Mouse (Mus musculus): Measurements from ENCODE around the gene Fip1l1. TPM values are rescaled to one million over a fixed set of nuclear protein-coding genes. Genes with fewer than 3 reads are reported as not detected.

Fip1l1 gene
- total and polyA plus RNA-seq, 3 experiments, result 72.0 to 171 (median 83.1) TPM

GRCm38 (mm10) chr5:74624385-74624784 is 89.1 kb downstream of the Fip1l1 start:
- dilution Hi-C loops (cut with MboI; ENCODE audit: extremely low pct_ligation_motif_present, extremely low pct_unique_long_range_greater_than_20kb, low sequenced_read_pairs) (no loop called here), in situ Hi-C loops (cut with MboI; ENCODE audit: low pct_ligation_motif_present, low pct_unique_long_range_greater_than_20kb, low sequenced_read_pairs) (no loop called here)
- H3K9ac ChIP-seq (ENCODE audit: insufficient read depth, low read depth), result no peak overlapping the region
- no peak overlapping the region for H3K4me3 ChIP-seq (replicated peaks in 1 of 3; ENCODE audit: low read depth in 2 of 3, low read length in 2 of 3, poor library complexity in 1 of 3)
- no peak overlapping the region for H3K27ac ChIP-seq (ENCODE audit: insufficient read depth, low read depth)
- TF ChIP-seq NRF1 (IDR thresholded peaks at IDR 0.05; ENCODE audit: low read depth, low read length) (no peak), NELFE (IDR thresholded peaks at IDR 0.05; ENCODE audit: low read depth, low read length) (no peak), MEF2A (IDR thresholded peaks at IDR 0.05; ENCODE audit: borderline replicate concordance, low read depth, low read length) (no peak), MAX (IDR thresholded peaks at IDR 0.05; ENCODE audit: low read length) (no peak), IRF4 (IDR thresholded peaks at IDR 0.05; ENCODE audit: low read depth, low read length) (no peak)
- no peaks in the 10 kb centered on the region for H3K36me3 ChIP-seq (replicated peaks in 1 of 2; ENCODE audit: control insufficient read depth in 1 of 2, insufficient read depth in 1 of 2, low read length in 1 of 2)
- no peak for DNase-seq (ENCODE audit: extremely low read depth)
- H3K4me2 ChIP-seq (ENCODE audit: insufficient read depth, low read depth, poor library complexity, severe bottlenecking), result no peak overlapping the region
- H3K4me1 ChIP-seq (ENCODE audit: control insufficient read depth in 1 of 2, insufficient read depth in 2 of 2), result no peaks in the 10 kb centered on the region; a peak in 1 of 4 replicates
- H3K9me3 ChIP-seq (replicated peaks; ENCODE audit: low read length), result no peaks in the 10 kb centered on the region
- H3K79me2 ChIP-seq (replicated peaks; ENCODE audit: control insufficient read depth, extremely low read depth, insufficient read depth, poor library complexity, severe bottlenecking), result no peaks in the 10 kb centered on the region
- H3K27me3 ChIP-seq (replicated peaks), result no peaks in the 10 kb centered on the region

DNA sequence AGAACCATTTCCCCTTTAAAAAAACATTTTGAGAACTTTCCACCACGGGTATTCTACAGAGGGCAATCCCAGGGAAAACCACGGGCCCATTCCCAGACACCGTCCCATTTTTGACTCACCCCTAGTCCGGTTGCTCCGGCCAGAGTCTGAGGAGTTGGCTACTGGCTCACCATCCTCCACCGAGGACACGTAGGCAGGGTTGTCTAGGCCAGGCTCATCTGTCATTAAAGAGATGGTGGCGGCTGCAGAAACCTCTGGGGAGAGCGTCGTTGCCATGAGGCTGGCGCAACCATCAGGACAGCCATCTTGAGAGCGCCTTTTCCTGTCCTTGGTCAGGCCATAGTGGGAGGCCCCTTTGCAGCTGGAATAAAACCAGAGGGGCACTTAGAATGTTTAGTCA is 92.8 kb downstream of the Fip1l1 start:
- H3K27ac ChIP-seq (ENCODE audit: insufficient read depth, low read depth), result no peak overlapping the region
- H3K27me3 ChIP-seq (replicated peaks), result no peaks in the 10 kb centered on the region
- dilution Hi-C loops (cut with MboI; ENCODE audit: extremely low pct_ligation_motif_present, extremely low pct_unique_long_range_greater_than_20kb, low sequenced_read_pairs), result no loop called here
- in situ Hi-C loops (cut with MboI; ENCODE audit: low pct_ligation_motif_present, low pct_unique_long_range_greater_than_20kb, low sequenced_read_pairs), result loop anchor here (25.0 kb wide), 1 partner anchor 534 kb away; the partner anchor contains the start of gene Pdgfra
- no peaks in the 10 kb centered on the region; a peak in 1 of 4 replicates for H3K4me1 ChIP-seq (ENCODE audit: control insufficient read depth in 1 of 2, insufficient read depth in 2 of 2)
- H3K4me2 ChIP-seq (ENCODE audit: insufficient read depth, low read depth, poor library complexity, severe bottlenecking), result no peak overlapping the region
- H3K4me3 ChIP-seq (replicated peaks in 1 of 3; ENCODE audit: low read depth in 2 of 3, low read length in 2 of 3, poor library complexity in 1 of 3), result no peak overlapping the region
- H3K36me3 ChIP-seq (replicated peaks in 1 of 2; ENCODE audit: control insufficient read depth in 1 of 2, insufficient read depth in 1 of 2, low read length in 1 of 2), result no peaks in the 10 kb centered on the region
- H3K9ac ChIP-seq (ENCODE audit: insufficient read depth, low read depth), result no peak overlapping the region
- TF ChIP-seq MAX (IDR thresholded peaks at IDR 0.05; ENCODE audit: low read length) (no peak), E2F4 (IDR thresholded peaks at IDR 0.05; ENCODE audit: insufficient replicate concordance, low read depth, low read length) (no peak), GABPA (IDR thresholded peaks at IDR 0.05; ENCODE audit: insufficient replicate concordance, low read depth, low read length) (no peak), SIN3A (IDR thresholded peaks at IDR 0.05; ENCODE audit: low read length) (no peak), POLR2AphosphoS2 (IDR thresholded peaks at IDR 0.05; ENCODE audit: low read depth, low read length) (no peak), USF2 (conservative IDR thresholded peaks at IDR 0.05; ENCODE audit: low read depth, low read length) (no peak), ELF1 (IDR thresholded peaks at IDR 0.05; ENCODE audit: low read depth, low read length) (no peak), MYC (IDR thresholded peaks at IDR 0.05; ENCODE audit: low read depth, low read length) (no peak), UBTF (IDR thresholded peaks at IDR 0.05; ENCODE audit: low read depth, low read length) (no peak), MAFK (IDR thresholded peaks at IDR 0.05; ENCODE audit: insufficient replicate concordance, low read length) (no peak), BHLHE40 (IDR thresholded peaks at IDR 0.05; ENCODE audit: low read depth, low read length) (no peak)
- no peaks in the 10 kb centered on the region for H3K9me3 ChIP-seq (replicated peaks; ENCODE audit: low read length)
- H3K79me2 ChIP-seq (replicated peaks; ENCODE audit: control insufficient read depth, extremely low read depth, insufficient read depth, poor library complexity, severe bottlenecking), result no peaks in the 10 kb centered on the region
- DNase-seq (ENCODE audit: extremely low read depth), result no peak
